In genomic region chr1:88658290-88658857, GRCm38 (mm10) we compare ENCODE assay signal across 8 mouse cellular contexts. TPM values are rescaled to one million over a fixed set of nuclear protein-coding genes. Genes with fewer than 3 reads are reported as not detected.
DNase-seq lines count a peak whose midpoint lies in the region; ATAC-seq and TF ChIP-seq lines count a peak whose summit lies in the region.

No protein-coding gene starts in this region.

- no peak for TF ChIP-seq CTCF in layer of hippocampus, adult 2 months (conservative IDR thresholded peaks at IDR 0.05)

- no peak for ATAC-seq in megakaryocyte-erythroid progenitor cell, adult 5-6 weeks (replicated peaks; ENCODE audit: low FRiP score, low TSS enrichment, poor library complexity, severe bottlenecking)

- no peak overlapping the region for H3K4me3 ChIP-seq in layer of hippocampus, adult 2 months

- peak overlapping the region; percentile 14; the same call in 1 of the 2 replicates for H3K27ac ChIP-seq in layer of hippocampus, adult 2 months

- DNase-seq in adrenal gland, postnatal 10 days, result peak; percentile 25
- no peak for DNase-seq in adrenal gland, postnatal 4 days (ENCODE audit: low spot score in 2 of 2)
- DNase-seq in brain, adult 2 months (ENCODE audit: low read depth, low spot score), result peak; percentile 93
- DNase-seq in frontal cortex, postnatal 14 days (ENCODE audit: low spot score in 2 of 2), result peak; percentile 36 to 56
- peak; percentile 35 to 64 for DNase-seq in layer of hippocampus, adult 2 months (ENCODE audit: low spot score in 2 of 2)
- peak; percentile 69 for DNase-seq in lung, postnatal 36 days
- no peak for DNase-seq in embryo, embryonic 11 days

RNA-seq across cellular contexts. Expression of gene Arl4c, which starts 43.6 kb away (rescaled TPM):
- total RNA-seq in adrenal gland, postnatal 10 days (2021), result 10 to 100 TPM; 12.5 to 14.9 TPM
- 10 to 100 TPM; 19.0 to 24.8 TPM for total RNA-seq in adrenal gland, postnatal 4 days (2021)
- total RNA-seq in layer of hippocampus, adult 2 months (2021), result 10 to 100 TPM; 27.6 to 27.7 TPM
- total RNA-seq in megakaryocyte-erythroid progenitor cell, adult 5-6 weeks (2014; fragmentation: Nextera tagmentation), result 0.87 and 1.6 TPM in 2 replicates
- 3.2 and 5.9 TPM in 2 replicates for total RNA-seq in megakaryocyte-erythroid progenitor cell, adult 5-6 weeks (2017)

Comparison
In these comparisons a context has a peak if more than half of its experiments do, and no peak if none do; other contexts are left out.
1. DNase-seq: peak in adrenal gland, postnatal 10 days (single experiment), brain, adult 2 months (single experiment), frontal cortex, postnatal 14 days (2 of 2), layer of hippocampus, adult 2 months (2 of 2) and lung, postnatal 36 days (single experiment); none in adrenal gland, postnatal 4 days (0 of 2) and embryo, embryonic 11 days (single experiment).